Mouse (Mus musculus) induced T-regulatory cell, adult 2 months (primary cell): ENCODE measurements at regions not wholly inside any gene's neighbourhood (a gene's known extent, or its start where the extent isn't known, plus 50 kb on each side); places are given as distances from the start of the nearest gene placed in this dataset.
A peak's percentile ranks its signal among the peaks of the same experiment; 100 is the strongest.

ENCODE experiments used
- DNase-seq: peaks from one replicate; pipeline ENCODE4 v3.0.0-alpha.2; 2012; ENCODE audit warnings: low read depth

GRCm38 (mm10) chr13:102589680-102590435, 103.5 kb upstream of the Cd180 start:
- DNase-seq = no peak

GRCm38 (mm10) chr13:102591803-102592537, 101.4 kb upstream of the Cd180 start:
- no peak for DNase-seq

GRCm38 (mm10) chr13:102593405-102594200, 99.8 kb upstream of the Cd180 start:
- no peak for DNase-seq

GRCm38 (mm10) chr13:102594201-102594600, 99.2 kb upstream of the Cd180 start:
- no peak for DNase-seq

- no peak for DNase-seq
Measured at GRCm38 (mm10) chr13:102595602-102596001, 97.8 kb upstream of the Cd180 start.

- no peak for DNase-seq
Measured at GRCm38 (mm10) chr13:102596101-102596500, 97.3 kb upstream of the Cd180 start.

GRCm38 (mm10) chr13:102598181-102598580, 95.2 kb upstream of the Cd180 start:
- peak; percentile 18 for DNase-seq

- no peak for DNase-seq
Measured at GRCm38 (mm10) chr13:102599602-102600001, 93.8 kb upstream of the Cd180 start.

GRCm38 (mm10) chr13:102600026-102600425, 93.3 kb upstream of the Cd180 start:
- no peak for DNase-seq

GRCm38 (mm10) chr13:102624461-102624860, 68.9 kb upstream of the Cd180 start:
- no peak for DNase-seq

- no peak for DNase-seq
Measured at GRCm38 (mm10) chr13:102625171-102625835, 68.1 kb upstream of the Cd180 start.

GRCm38 (mm10) chr13:102625836-102626340, 67.5 kb upstream of the Cd180 start:
- no peak for DNase-seq

- no peak for DNase-seq
Measured at GRCm38 (mm10) chr13:102627786-102628185, 65.6 kb upstream of the Cd180 start.

GRCm38 (mm10) chr13:102629176-102629575, 64.2 kb upstream of the Cd180 start:
- DNase-seq = no peak

- DNase-seq = no peak
Measured at GRCm38 (mm10) chr13:102634236-102634957, 59.0 kb upstream of the Cd180 start.

- no peak for DNase-seq
Measured at GRCm38 (mm10) chr13:102636032-102636431, 57.3 kb upstream of the Cd180 start.

- DNase-seq = no peak
Measured at GRCm38 (mm10) chr13:102637059-102637458, 56.3 kb upstream of the Cd180 start.

GRCm38 (mm10) chr13:102639651-102640050, 53.7 kb upstream of the Cd180 start:
- no peak for DNase-seq

GRCm38 (mm10) chr13:102640171-102640570, 53.2 kb upstream of the Cd180 start:
- no peak for DNase-seq
